Mouse (Mus musculus) MEL (cell line): ENCODE measurements around the gene Cd44. TPM values are rescaled to one million over a fixed set of nuclear protein-coding genes. Genes with fewer than 3 reads are reported as not detected.

Experiments used
- DNase-seq: peaks from one replicate; pipeline ENCODE4 v3.0.0; 2011; ENCODE audit warnings: low read depth, low spot score
- H3K27ac ChIP-seq: 2 replicates; pipeline ENCODE4 v1.5.1; 2012; ENCODE audit warnings: low read depth, mild to moderate bottlenecking, control low read depth, low read length, moderate library complexity; ENCODE audit not compliant: control insufficient read depth
- H3K27me3 ChIP-seq, 2 experiments: fragments of 150-350 bp in 1 of 2; sonication (generic) in 1 of 2; 2 replicates each; pipeline ENCODE4 v1.6.1; 2012; ENCODE audit warnings: low read length in 2 of 2, mild to moderate bottlenecking in 2 of 2, improper control_type of control experiment in 1 of 2, moderate library complexity in 1 of 2; ENCODE audit not compliant: insufficient read depth in 2 of 2, control insufficient read depth in 1 of 2
- H3K36me3 ChIP-seq, 2 experiments: 2 replicates each; pipeline ENCODE4 v1.6.1; 2012 to 2014; ENCODE audit warnings: low read length in 2 of 2, improper control_type of control experiment in 1 of 2, inconsistent platforms in 1 of 2, mild to moderate bottlenecking in 1 of 2; ENCODE audit not compliant: insufficient read depth in 2 of 2, control insufficient read depth in 1 of 2
- H3K4me1 ChIP-seq, 2 experiments: fragments of 150-350 bp in 1 of 2; sonication (generic) in 1 of 2; 2 replicates each; pipeline ENCODE4 v1.6.1; 2012; ENCODE audit warnings: low read length in 2 of 2, improper control_type of control experiment in 1 of 2, mild to moderate bottlenecking in 1 of 2; ENCODE audit not compliant: insufficient read depth in 2 of 2, control insufficient read depth in 1 of 2
- H3K4me3 ChIP-seq, 2 experiments: fragments of 150-350 bp in 1 of 2; sonication (generic) in 1 of 2; 2 replicates each; pipeline ENCODE4 v1.5.1; 2012; ENCODE audit warnings: low read depth in 2 of 2, low read length in 2 of 2, mild to moderate bottlenecking in 2 of 2, moderate library complexity in 2 of 2, control low read depth in 1 of 2, improper control_type of control experiment in 1 of 2; ENCODE audit not compliant: control insufficient read depth in 1 of 2, insufficient read depth in 1 of 2
- H3K79me2 ChIP-seq: 2 replicates; pipeline ENCODE4 v1.6.1; 2012; ENCODE audit warnings: mild to moderate bottlenecking, low read length, moderate library complexity; ENCODE audit not compliant: control insufficient read depth, poor library complexity, insufficient read depth
- H3K9ac ChIP-seq: 2 replicates; pipeline ENCODE4 v1.6.1; 2012; ENCODE audit warnings: low read depth, mild to moderate bottlenecking, control low read depth, low read length, moderate library complexity; ENCODE audit not compliant: control insufficient read depth, poor library complexity, severe bottlenecking
- H3K9me3 ChIP-seq: fragments of 150-350 bp; sonication (generic); replicated peaks from 2 replicates; pipeline ENCODE4 v1.6.1; 2012; ENCODE audit warnings: mild to moderate bottlenecking, low read length, improper control_type of control experiment, moderate library complexity; ENCODE audit not compliant: insufficient read depth
- BHLHE40 ChIP-seq: IDR thresholded peaks from 2 replicates; pipeline ENCODE4 v1.6.1; 2012; ENCODE audit warnings: low read depth, mild to moderate bottlenecking, inconsistent platforms, low read length, improper control_type of control experiment, borderline replicate concordance
- CHD1 ChIP-seq: IDR thresholded peaks from 2 replicates; pipeline ENCODE4 v1.6.1; 2012; ENCODE audit warnings: low read depth, mild to moderate bottlenecking, inconsistent platforms, low read length, improper control_type of control experiment
- CTCF ChIP-seq, 3 experiments: IDR thresholded peaks in 2 of 3; conservative IDR thresholded peaks in 1 of 3; 2 replicates each; pipeline ENCODE4 v1.5.1; 2011 to 2012; ENCODE audit warnings: low read length in 3 of 3, low read depth in 2 of 3, mild to moderate bottlenecking in 2 of 3, improper control_type of control experiment in 1 of 3, inconsistent platforms in 1 of 3, mixed read lengths in 1 of 3, moderate library complexity in 1 of 3; ENCODE audit not compliant: control insufficient read depth in 1 of 3, insufficient read depth in 1 of 3, poor library complexity in 1 of 3, severe bottlenecking in 1 of 3
- E2F4 ChIP-seq: IDR thresholded peaks from 2 replicates; pipeline ENCODE4 v1.6.1; 2011; ENCODE audit warnings: low read depth, low read length, improper control_type of control experiment, borderline replicate concordance
- EP300 ChIP-seq, 2 experiments: IDR thresholded peaks; 2 replicates each; pipeline ENCODE4 v1.6.1; 2011; ENCODE audit warnings: improper control_type of control experiment in 2 of 2, low read length in 2 of 2, low read depth in 1 of 2, mild to moderate bottlenecking in 1 of 2
- GABPA ChIP-seq: IDR thresholded peaks from 2 replicates; pipeline ENCODE4 v1.6.1; 2012; ENCODE audit warnings: low read depth, mild to moderate bottlenecking, inconsistent platforms, low read length, improper control_type of control experiment, moderate library complexity
- GATA1 ChIP-seq: IDR thresholded peaks from 2 replicates; pipeline ENCODE4 v1.6.1; 2011; ENCODE audit warnings: low read depth, low read length, improper control_type of control experiment
- JUND ChIP-seq: IDR thresholded peaks from 2 replicates; pipeline ENCODE4 v1.6.1; 2011; ENCODE audit warnings: low read depth, mild to moderate bottlenecking, improper control_type of control experiment, low read length
- KAT2A ChIP-seq: conservative IDR thresholded peaks from 2 replicates; pipeline ENCODE4 v1.6.1; 2012; ENCODE audit warnings: low read depth, low read length, improper control_type of control experiment, inconsistent platforms
- MAX ChIP-seq: IDR thresholded peaks from 2 replicates; pipeline ENCODE4 v1.6.1; 2011; ENCODE audit warnings: low read length, improper control_type of control experiment
- MAZ ChIP-seq: IDR thresholded peaks from 2 replicates; pipeline ENCODE4 v1.6.1; 2012; ENCODE audit warnings: low read depth, mild to moderate bottlenecking, inconsistent platforms, low read length, improper control_type of control experiment
- MEF2A ChIP-seq: IDR thresholded peaks from 2 replicates; pipeline ENCODE4 v1.6.1; 2014; ENCODE audit warnings: low read depth, mild to moderate bottlenecking, inconsistent platforms, low read length, improper control_type of control experiment; ENCODE audit not compliant: poor library complexity, insufficient replicate concordance, severe bottlenecking; ENCODE audit errors: extremely low read depth
- MXI1 ChIP-seq: IDR thresholded peaks from 2 replicates; pipeline ENCODE4 v1.6.1; 2011; ENCODE audit warnings: mild to moderate bottlenecking, low read depth, low read length, improper control_type of control experiment
- NELFE ChIP-seq: IDR thresholded peaks from 2 replicates; pipeline ENCODE4 v1.6.1; 2011; ENCODE audit warnings: low read depth, low read length, improper control_type of control experiment
- NRF1 ChIP-seq: IDR thresholded peaks from 2 replicates; pipeline ENCODE4 v1.6.1; 2014; ENCODE audit warnings: low read depth, mild to moderate bottlenecking, inconsistent platforms, low read length, improper control_type of control experiment, moderate library complexity; ENCODE audit not compliant: poor library complexity, insufficient read depth, severe bottlenecking
- POLR2AphosphoS2 ChIP-seq: IDR thresholded peaks from 2 replicates; pipeline ENCODE4 v1.6.1; 2011; ENCODE audit warnings: low read length, improper control_type of control experiment
- POLR2AphosphoS5 ChIP-seq: IDR thresholded peaks from 2 replicates; pipeline ENCODE4 v1.6.1; 2012; ENCODE audit warnings: low read depth, borderline replicate concordance, mild to moderate bottlenecking, inconsistent platforms, low read length, moderate library complexity, mixed read lengths
- RAD21 ChIP-seq: IDR thresholded peaks from 2 replicates; pipeline ENCODE4 v1.6.1; 2011; ENCODE audit warnings: mild to moderate bottlenecking, low read depth, low read length, improper control_type of control experiment
- RCOR1 ChIP-seq: IDR thresholded peaks from 2 replicates; pipeline ENCODE4 v1.6.1; 2012; ENCODE audit warnings: low read depth, mild to moderate bottlenecking, inconsistent platforms, low read length, improper control_type of control experiment
- SMC3 ChIP-seq: IDR thresholded peaks from 2 replicates; pipeline ENCODE4 v1.6.1; 2011; ENCODE audit warnings: low read depth, low read length, improper control_type of control experiment
- TBP ChIP-seq: IDR thresholded peaks from 2 replicates; pipeline ENCODE4 v1.8.0; 2011; ENCODE audit warnings: low read depth, low read length, improper control_type of control experiment
- TCF12 ChIP-seq: IDR thresholded peaks from 2 replicates; pipeline ENCODE4 v1.6.1; 2014; ENCODE audit warnings: low read depth, mild to moderate bottlenecking, inconsistent platforms, low read length, improper control_type of control experiment, moderate library complexity
- ZC3H11A ChIP-seq: IDR thresholded peaks from 2 replicates; pipeline ENCODE4 v1.6.1; 2012; ENCODE audit warnings: low read depth, mild to moderate bottlenecking, inconsistent platforms, low read length, improper control_type of control experiment
- ZKSCAN1 ChIP-seq: IDR thresholded peaks from 2 replicates; pipeline ENCODE4 v1.6.1; 2012; ENCODE audit warnings: low read depth, mild to moderate bottlenecking, inconsistent platforms, low read length, improper control_type of control experiment, moderate library complexity
- ZMIZ1 ChIP-seq: IDR thresholded peaks from 2 replicates; pipeline ENCODE4 v1.6.1; 2012; ENCODE audit warnings: low read depth, mild to moderate bottlenecking, inconsistent platforms, low read length, improper control_type of control experiment, moderate library complexity
- ZNF384 ChIP-seq: IDR thresholded peaks from 2 replicates; pipeline ENCODE4 v1.6.1; 2012; ENCODE audit warnings: low read depth, mild to moderate bottlenecking, inconsistent platforms, low read length, improper control_type of control experiment
- polyA plus RNA-seq, 2 experiments: library from polyadenylated mRNA; stranded (reverse) in 1 of 2; unstranded in 1 of 2; fragments of >175 nt in 1 of 2; fragments of >200 nt in 1 of 2; gene quantifications; 2 replicates each; pipeline versions ENCODE4 v1.2.1 to v1.2.4; 2012; ENCODE audit warnings: low replicate concordance in 2 of 2, low read depth in 1 of 2; ENCODE audit not compliant: insufficient read length in 2 of 2, insufficient read depth in 1 of 2, missing spikeins in 1 of 2
- total RNA-seq: library from RNA; depleted of rRNA; stranded (reverse); fragments of 300-350 nt; gene quantifications from 2 replicates; pipeline ENCODE4 v1.2.3, GENCODE M21; 2012

Gene Cd44
- total and polyA plus RNA-seq, 3 experiments: 43.8 to 226 (median 53.9) TPM

DNA sequence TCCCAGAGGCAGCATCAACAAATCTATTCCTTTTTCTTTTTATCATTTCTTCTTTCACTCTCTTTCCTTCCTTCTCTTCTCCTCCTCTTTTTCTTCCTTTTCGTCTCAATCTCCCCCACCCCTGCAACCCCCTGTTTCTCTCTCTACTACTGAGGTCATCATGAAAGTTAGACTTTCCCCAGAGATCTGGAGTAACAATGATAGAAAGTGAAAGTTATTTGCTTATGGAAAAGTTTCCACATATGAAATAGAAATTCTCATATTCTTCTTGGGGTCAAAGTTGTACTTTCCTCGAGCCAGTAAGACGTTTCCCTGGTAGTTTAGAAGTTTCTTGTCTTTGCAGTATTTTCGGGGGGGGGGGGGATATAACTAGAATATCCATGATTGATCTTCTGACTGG is 126.8 kb downstream of the Cd44 start:
- no peak overlapping the region for H3K27ac ChIP-seq
- H3K79me2 ChIP-seq: no peaks in the 10 kb centered on the region
- no peak for DNase-seq
- H3K4me1 ChIP-seq: no peaks in the 10 kb centered on the region
- H3K36me3 ChIP-seq: no peaks in the 10 kb centered on the region
- H3K9me3 ChIP-seq: no peaks in the 10 kb centered on the region
- H3K4me3 ChIP-seq: no peak overlapping the region
- H3K9ac ChIP-seq: no peak overlapping the region
- peaks cover 7 to 23% of the 10 kb centered on the region in 2 experiments for H3K27me3 ChIP-seq
- TF ChIP-seq ZC3H11A (no peak), CHD1 (no peak), ZMIZ1 (no peak), MAZ (no peak), GABPA (no peak), POLR2AphosphoS2 (no peak), MXI1 (no peak), TBP (no peak), NRF1 (no peak), ZNF384 (no peak), CTCF (IDR thresholded peaks at IDR 0.05 in 2 of 3, conservative IDR thresholded peaks at IDR 0.05 in 1 of 3; ENCODE audit: control insufficient read depth in 1 of 3, insufficient read depth in 1 of 3, low read depth in 2 of 3, low read length in 3 of 3, poor library complexity in 1 of 3, severe bottlenecking in 1 of 3) (no peak), ZKSCAN1 (no peak), JUND (no peak), MEF2A (no peak)

GRCm38 (mm10) chr2:102772276-102772675 is 129.2 kb downstream of the Cd44 start:
- no peaks in the 10 kb centered on the region for H3K9me3 ChIP-seq
- no peaks in the 10 kb centered on the region for H3K36me3 ChIP-seq
- no peaks in the 10 kb centered on the region for H3K79me2 ChIP-seq
- H3K27me3 ChIP-seq: peaks cover 2 to 14% of the 10 kb centered on the region in 2 experiments
- TF ChIP-seq RCOR1: no peak
- H3K27ac ChIP-seq: no peak overlapping the region
- H3K4me1 ChIP-seq: no peaks in the 10 kb centered on the region
- no peak overlapping the region for H3K4me3 ChIP-seq
- DNase-seq: no peak
- no peak overlapping the region for H3K9ac ChIP-seq

DNA sequence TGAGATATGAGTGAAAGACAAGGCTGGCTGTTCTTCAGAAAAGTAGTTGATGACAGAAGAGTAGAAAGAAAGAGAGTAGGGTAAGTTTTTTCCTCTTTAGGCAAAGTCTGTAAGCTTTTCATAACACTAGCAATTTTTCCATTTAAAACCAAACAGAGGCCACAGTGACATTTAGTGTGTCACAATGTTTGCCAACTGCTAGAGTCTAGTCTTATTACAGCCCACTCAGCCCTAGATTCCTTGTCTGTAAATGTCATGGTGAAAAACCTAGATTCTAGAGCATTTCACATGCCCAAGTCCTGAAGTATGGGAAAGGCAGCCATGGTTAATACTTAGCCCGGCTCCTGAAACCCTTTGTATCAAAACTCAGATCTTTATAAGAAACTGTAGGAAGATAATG is 130.2 kb downstream of the Cd44 start:
- H3K27ac ChIP-seq: no peak overlapping the region
- H3K4me3 ChIP-seq: no peak overlapping the region
- no peaks in the 10 kb centered on the region for H3K79me2 ChIP-seq
- peaks cover 2 to 7% of the 10 kb centered on the region in 2 experiments for H3K27me3 ChIP-seq
- no peaks in the 10 kb centered on the region for H3K9me3 ChIP-seq
- H3K36me3 ChIP-seq: no peaks in the 10 kb centered on the region
- no peak for DNase-seq
- H3K9ac ChIP-seq: no peak overlapping the region
- no peak for TF ChIP-seq TBP
- TF ChIP-seq NRF1: no peak
- no peak for TF ChIP-seq JUND
- no peak for TF ChIP-seq MEF2A
- no peak for TF ChIP-seq GATA1
- no peak for TF ChIP-seq E2F4
- no peak for TF ChIP-seq BHLHE40
- TF ChIP-seq KAT2A: no peak
- TF ChIP-seq EP300 (IDR thresholded peaks at IDR 0.05; ENCODE audit: low read depth in 1 of 2, low read length in 2 of 2): no peak
- no peak for TF ChIP-seq CHD1
- no peak for TF ChIP-seq TCF12
- no peak for TF ChIP-seq SMC3
- no peak for TF ChIP-seq MAX
- TF ChIP-seq POLR2AphosphoS5: no peak
- no peak for TF ChIP-seq NELFE
- no peak for TF ChIP-seq RAD21
- no peaks in the 10 kb centered on the region for H3K4me1 ChIP-seq
